Mouse (Mus musculus) liver, adult 2 months (tissue): ENCODE data around the gene Disc1. TPM values are rescaled to one million over a fixed set of nuclear protein-coding genes. Genes with fewer than 3 reads are reported as not detected.

ENCODE experiments used
- DNase-seq: peaks from one replicate; pipeline ENCODE4 v3.0.0-alpha.2; 2011; ENCODE audit warnings: low read depth, low spot score; ENCODE audit errors: extremely low read depth
- H3K27ac ChIP-seq: fragments of 200-500 bp; replicated peaks from 2 replicates; pipeline ENCODE4 v1.5.1; 2012; ENCODE audit warnings: low read depth, mild to moderate bottlenecking, control low read depth, inconsistent platforms, low read length; ENCODE audit not compliant: insufficient read depth
- H3K27me3 ChIP-seq: fragments of 200-500 bp; 2 replicates; pipeline ENCODE4 v1.6.1; 2012; ENCODE audit warnings: mild to moderate bottlenecking, moderate library complexity, low read length, inconsistent platforms; ENCODE audit not compliant: control insufficient read depth, insufficient read depth
- H3K36me3 ChIP-seq: fragments of 200-500 bp; 2 replicates; pipeline ENCODE4 v1.6.1; 2012; ENCODE audit warnings: low read length, inconsistent platforms; ENCODE audit not compliant: control insufficient read depth, insufficient read depth
- H3K4me1 ChIP-seq: fragments of 200-500 bp; 2 replicates; pipeline ENCODE4 v1.6.1; 2011; ENCODE audit warnings: low read length; ENCODE audit not compliant: control insufficient read depth, insufficient read depth
- H3K4me3 ChIP-seq: fragments of 200-500 bp; 2 replicates; pipeline ENCODE4 v1.5.1; 2011; ENCODE audit warnings: low read depth, mild to moderate bottlenecking, control low read depth, low read length, moderate library complexity; ENCODE audit not compliant: insufficient read depth
- H3K79me2 ChIP-seq: fragments of 200-500 bp; 2 replicates; pipeline ENCODE4 v1.6.1; 2012; ENCODE audit warnings: inconsistent platforms, mild to moderate bottlenecking, low read length, moderate library complexity; ENCODE audit not compliant: control insufficient read depth, insufficient read depth
- H3K9ac ChIP-seq: fragments of 200-500 bp; 2 replicates; pipeline ENCODE4 v1.6.1; 2012; ENCODE audit warnings: low read depth, mild to moderate bottlenecking, control low read depth, inconsistent platforms, low read length
- CTCF ChIP-seq: fragments of 200-500 bp; IDR thresholded peaks from 2 replicates; pipeline ENCODE4 v1.5.1; 2011; ENCODE audit warnings: low read depth, low read length, control low read depth
- POLR2A ChIP-seq: fragments of 200-500 bp; IDR thresholded peaks from 2 replicates; pipeline ENCODE4 v1.6.1; 2011; ENCODE audit warnings: low read length, control low read depth; ENCODE audit not compliant: insufficient read depth; ENCODE audit errors: extremely low read depth
- WGBS: fragments of 180-500 bp; shearing (Covaris S2); methylation state at CpG from one replicate; pipeline ENCODE4 v1.1.7; 2018; 5-methylcytosine and 5-hydroxymethylcytosine counted together
- polyA plus RNA-seq: library from polyadenylated mRNA; depleted of rRNA; stranded (reverse); fragments of >200 nt; gene quantifications from 2 replicates; pipeline ENCODE4 v1.2.3, GENCODE M21; 2012
- total RNA-seq: library from RNA; depleted of rRNA; stranded (reverse); fragments of >200 nt; gene quantifications from 2 replicates; pipeline ENCODE4 v1.2.3, GENCODE M21; 2014

Disc1 gene
- total and polyA plus RNA-seq, 2 experiments: 0.16 to 0.37 TPM

DNA sequence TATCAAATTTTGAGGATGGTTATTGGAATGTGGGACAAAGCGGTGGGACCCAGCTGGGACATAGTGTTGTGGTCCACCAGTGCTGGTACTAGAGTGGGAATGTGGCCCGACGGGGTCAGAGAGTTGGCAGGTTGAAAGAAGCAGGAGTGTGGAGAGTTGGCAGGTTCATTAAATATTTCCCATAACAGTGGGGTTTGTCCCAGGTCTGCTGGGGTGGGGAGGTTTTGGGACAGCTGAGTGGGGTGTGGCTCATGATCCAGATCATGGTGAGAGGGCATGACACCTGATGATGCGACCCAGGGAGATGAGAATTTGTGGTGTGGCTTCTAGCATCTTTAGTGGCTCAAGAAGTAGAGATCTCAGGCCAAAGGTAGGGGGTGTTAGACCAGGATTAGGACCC is 199.0 kb downstream of the Disc1 start:
- no peak for DNase-seq
- H3K4me3 ChIP-seq: no peak overlapping the region
- WGBS: 100% methylated on average over 4 of the region's 4 CpGs
- no peak for TF ChIP-seq CTCF
- no peak for TF ChIP-seq POLR2A
- H3K9ac ChIP-seq: no peak overlapping the region
- no peaks in the 10 kb centered on the region for H3K79me2 ChIP-seq
- H3K27ac ChIP-seq: no peak overlapping the region
- no peaks in the 10 kb centered on the region for H3K27me3 ChIP-seq
- H3K4me1 ChIP-seq: no peaks in the 10 kb centered on the region
- H3K36me3 ChIP-seq: no peaks in the 10 kb centered on the region

DNA sequence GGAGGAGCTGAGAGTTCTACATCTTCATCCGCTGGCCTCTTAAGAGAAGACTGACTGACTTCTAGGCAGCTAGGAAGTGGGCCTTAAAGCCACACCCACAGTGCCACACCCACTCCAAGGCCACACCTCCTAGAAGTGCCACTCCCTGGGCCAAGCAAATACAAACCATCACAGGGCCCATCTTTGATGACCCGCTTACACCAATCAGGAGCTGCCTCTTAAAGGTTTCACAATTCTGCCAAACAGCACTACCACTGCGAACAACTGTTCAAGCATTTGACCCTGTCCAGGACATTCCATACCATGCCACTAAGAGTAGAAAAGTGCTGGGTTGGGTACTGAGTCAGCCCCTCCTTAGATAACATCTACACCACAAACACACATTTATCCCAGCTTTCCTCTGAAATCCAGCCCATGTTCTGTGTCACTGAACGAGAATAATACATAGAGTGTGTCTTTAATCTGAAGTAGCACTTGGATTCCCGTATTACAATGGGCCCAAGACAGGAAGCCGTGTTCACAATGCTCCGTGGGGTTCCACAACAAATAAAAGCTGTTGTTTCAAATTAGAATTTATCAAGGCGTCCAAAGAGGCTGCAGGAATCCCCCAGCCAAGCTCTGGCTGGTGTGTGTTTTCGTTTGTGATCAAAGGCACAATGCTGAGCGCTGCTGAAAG is 199.6 kb downstream of the Disc1 start:
- WGBS: 57% methylated on average over 10 of the region's 10 CpGs
- no peak overlapping the region for H3K9ac ChIP-seq
- H3K4me3 ChIP-seq: no peak overlapping the region
- no peak for DNase-seq
- H3K27me3 ChIP-seq: no peaks in the 10 kb centered on the region
- no peak overlapping the region for H3K27ac ChIP-seq
- H3K36me3 ChIP-seq: no peaks in the 10 kb centered on the region
- H3K79me2 ChIP-seq: no peaks in the 10 kb centered on the region
- TF ChIP-seq POLR2A (no peak), CTCF (no peak)
- H3K4me1 ChIP-seq: no peaks in the 10 kb centered on the region

DNA sequence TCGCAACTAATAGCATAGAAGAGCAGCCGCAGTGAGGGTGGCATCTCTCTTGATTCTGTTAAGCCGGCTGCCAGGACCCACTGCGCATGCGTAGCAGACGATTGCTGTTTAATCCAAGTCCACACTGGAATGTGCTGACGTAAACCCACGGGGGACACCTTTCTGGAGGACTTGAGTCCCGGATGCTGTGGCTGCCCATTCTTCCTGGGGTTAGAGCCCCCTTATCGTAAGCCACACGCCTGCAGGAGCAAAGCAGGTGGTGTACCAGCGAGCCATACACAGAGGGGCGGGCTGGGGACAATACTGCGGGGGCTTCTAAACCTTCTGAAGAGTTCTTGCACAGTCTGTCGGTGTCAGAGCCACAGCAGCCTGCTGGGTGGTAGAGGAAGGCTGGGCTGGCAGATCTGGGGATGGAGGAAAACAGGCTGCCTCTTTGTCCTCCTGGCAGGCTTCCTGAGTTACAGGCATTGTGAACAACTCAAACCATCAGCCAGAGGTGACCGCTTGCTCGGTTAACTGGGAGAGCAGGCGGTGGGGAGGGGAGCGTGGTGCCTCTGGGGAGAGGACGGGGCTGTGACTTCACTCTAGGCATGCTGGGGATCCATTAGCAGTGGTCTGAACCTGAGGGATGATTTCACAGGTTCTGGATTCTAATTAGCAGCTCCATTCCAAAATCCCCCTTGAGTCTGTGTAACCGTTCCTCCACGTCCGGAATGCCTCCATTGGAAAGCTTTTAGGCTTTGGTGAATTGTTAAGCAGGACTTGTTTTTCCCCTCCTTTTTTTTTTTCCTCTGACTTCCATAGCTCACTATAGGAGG is 200.4 kb downstream of the Disc1 start:
- H3K79me2 ChIP-seq: no peaks in the 10 kb centered on the region
- no peak overlapping the region for H3K27ac ChIP-seq
- no peaks in the 10 kb centered on the region for H3K36me3 ChIP-seq
- 48% methylated on average over 23 of the region's 23 CpGs for WGBS
- TF ChIP-seq POLR2A (no peak), CTCF (no peak)
- peak; percentile 10 for DNase-seq
- H3K4me1 ChIP-seq: no peaks in the 10 kb centered on the region
- H3K9ac ChIP-seq: no peak overlapping the region
- no peak overlapping the region for H3K4me3 ChIP-seq
- H3K27me3 ChIP-seq: no peaks in the 10 kb centered on the region

DNA sequence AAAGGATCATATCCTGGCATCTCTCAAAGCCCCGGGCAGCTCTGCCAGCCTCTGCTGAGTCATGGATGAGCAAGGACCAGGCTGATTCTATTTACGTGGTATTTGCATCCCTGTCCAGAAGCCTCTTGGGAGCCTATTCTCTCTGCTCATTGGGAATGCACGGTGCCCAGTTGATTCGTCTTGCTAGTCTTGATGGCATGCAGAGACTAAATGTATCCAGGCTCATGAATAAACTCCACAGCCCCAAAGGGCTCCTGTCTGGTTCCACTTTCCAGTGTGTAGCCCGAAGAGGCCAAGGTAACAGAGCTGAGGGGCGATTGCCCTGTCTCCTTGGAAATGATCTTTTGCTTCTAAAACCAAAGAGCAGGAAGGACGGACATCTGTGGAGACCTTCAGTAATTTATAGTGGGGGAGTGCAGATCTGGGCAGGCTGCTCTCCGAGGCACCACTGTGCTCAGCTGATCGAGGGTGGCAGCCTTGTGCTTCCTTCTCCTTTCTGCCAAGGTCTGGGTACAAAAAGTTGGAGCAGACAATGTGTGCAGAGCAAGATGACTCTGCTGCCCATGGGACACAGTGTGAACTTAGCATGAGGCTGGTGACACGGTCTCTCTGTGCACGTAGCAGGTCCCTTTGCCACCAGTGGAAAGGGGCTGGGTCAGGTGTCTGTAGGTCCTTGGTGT is 201.2 kb downstream of the Disc1 start:
- Histone ChIP-seq H3K4me1 (no peaks in the 10 kb centered on the region), H3K27me3 (no peaks in the 10 kb centered on the region), H3K79me2 (no peaks in the 10 kb centered on the region), H3K4me3 (no peak overlapping the region), H3K36me3 (no peaks in the 10 kb centered on the region), H3K27ac (no peak overlapping the region), H3K9ac (no peak overlapping the region)
- DNase-seq: no peak
- WGBS: 88% methylated on average over 11 of the region's 11 CpGs
- TF ChIP-seq CTCF (no peak), POLR2A (no peak)

DNA sequence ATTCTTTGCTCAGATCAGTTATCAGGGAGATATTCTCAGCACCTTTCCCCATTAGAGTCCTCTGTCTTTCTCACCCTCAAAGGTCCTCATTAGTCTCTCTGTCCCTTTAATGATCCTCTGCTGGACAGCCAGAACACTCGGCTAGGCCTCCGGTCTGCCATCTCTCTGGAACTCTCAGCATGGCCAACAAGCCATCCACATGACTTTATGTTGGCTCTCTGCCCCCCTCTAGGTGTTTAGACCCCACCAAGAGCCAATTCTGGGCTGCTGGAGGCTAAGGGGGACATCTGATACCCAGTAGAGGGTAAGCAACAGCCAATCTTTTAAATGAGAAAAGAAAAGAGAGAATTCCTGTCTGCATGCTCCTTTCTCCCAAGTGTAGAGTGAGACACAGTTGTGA is 203.7 kb downstream of the Disc1 start:
- no peak overlapping the region for H3K27ac ChIP-seq
- no peak overlapping the region for H3K4me3 ChIP-seq
- no peaks in the 10 kb centered on the region for H3K36me3 ChIP-seq
- no peak for TF ChIP-seq POLR2A
- no peak for TF ChIP-seq CTCF
- H3K4me1 ChIP-seq: no peaks in the 10 kb centered on the region
- no peak for DNase-seq
- 78% methylated on average over 2 of the region's 2 CpGs for WGBS
- 0 out of 2 replicates have a peak, but pooled peaks cover 3% of the 10 kb centered on the region for H3K27me3 ChIP-seq
- no peak overlapping the region for H3K9ac ChIP-seq
- no peaks in the 10 kb centered on the region for H3K79me2 ChIP-seq
